Mouse (Mus musculus): ENCODE measurements around the gene Myog. TPM values are rescaled to one million over a fixed set of nuclear protein-coding genes. Genes with fewer than 3 reads are reported as not detected.
A peak's percentile ranks its signal among the peaks of the same experiment; 100 is the strongest.

Gene Myog
- polyA plus RNA-seq, 1 experiment from 2014 or later: 2.9 TPM

- no peak; the same call in 1 of the 2 replicates for ATAC-seq (ENCODE audit: low read depth)
- WGBS: 44% methylated on average over 20 of the region's 20 CpGs
These were observed 42.3 kb downstream of the Myog start for GRCm38 (mm10) chr1:134331879-134332635.

GRCm38 (mm10) chr1:134332770-134333271 is 43.0 kb downstream of the Myog start, which contains the start of gene Ppfia4:
Gene Ppfia4, minus strand, starts transcription at chr1:134332928.
- H3K4me2 ChIP-seq (ENCODE audit: low read depth, low read length): peak within 1 kb of the TSS; percentile 37; the same call in 1 of the 2 replicates

More at GRCm38 (mm10) chr1:134331879-134332635, 42.3 kb downstream of the Myog start:
- Histone ChIP-seq H3K4me1 (replicated peaks; ENCODE audit: control insufficient read depth, insufficient read depth, low read length) (peaks cover 12% of the 10 kb centered on the region), H3K27ac (ENCODE audit: low read length) (no peak overlapping the region), H3K9me3 (ENCODE audit: control insufficient read depth, low read length) (no peaks in the 10 kb centered on the region), H3K4me3 (ENCODE audit: low read length) (no peak overlapping the region), H3K36me3 (ENCODE audit: control insufficient read depth, insufficient read depth, low read length) (no peaks in the 10 kb centered on the region), H3K9ac (ENCODE audit: low read length) (no peak overlapping the region), H3K4me2 (ENCODE audit: low read depth, low read length) (peak overlapping the region; percentile 37; the same call in 1 of the 2 replicates), H3K27me3 (ENCODE audit: control insufficient read depth, insufficient read depth, low read depth, low read length) (no peaks in the 10 kb centered on the region)

DNA sequence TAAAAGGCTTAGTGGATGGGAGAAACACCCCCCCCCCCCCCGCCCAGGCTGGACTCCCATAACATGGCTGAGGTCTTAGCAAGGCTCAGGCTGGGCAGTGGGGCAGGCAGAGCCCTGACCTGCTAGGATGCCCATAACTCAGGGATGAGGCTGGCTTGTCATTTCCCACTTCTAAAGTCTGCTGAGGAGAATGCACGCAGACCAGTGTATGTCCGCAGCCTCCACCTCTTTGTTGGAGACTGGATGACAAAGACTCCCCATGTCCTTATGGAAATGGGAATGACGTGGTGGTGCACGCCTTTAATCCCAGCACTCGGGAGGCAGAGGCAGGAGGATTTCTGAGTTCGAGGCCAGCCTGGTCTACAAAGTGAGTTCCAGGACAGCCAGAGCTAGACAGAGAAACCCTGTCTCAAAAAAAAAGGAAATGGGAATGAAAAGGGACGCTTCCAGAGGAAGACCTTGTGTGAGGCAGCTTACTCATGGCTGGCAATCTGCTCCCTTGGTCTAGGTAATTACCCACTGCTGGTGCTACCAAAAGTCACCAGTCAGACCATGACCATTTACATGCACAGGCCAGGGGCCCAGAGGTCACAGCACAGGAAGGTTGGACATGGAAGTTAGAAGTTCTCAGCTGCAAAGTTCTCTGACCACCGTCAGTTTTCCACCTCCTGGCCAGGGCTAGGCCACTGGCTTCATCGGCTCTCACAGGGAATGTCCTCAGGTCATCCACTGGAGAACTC is 43.8 kb downstream of the Myog start:
- H3K4me3 ChIP-seq (ENCODE audit: low read length): no peak overlapping the region
- 87% methylated on average over 10 of the region's 10 CpGs for WGBS
- no peak for ATAC-seq (ENCODE audit: low read depth)
- no peaks in the 10 kb centered on the region for H3K27me3 ChIP-seq (ENCODE audit: control insufficient read depth, insufficient read depth, low read depth, low read length)
- no peak overlapping the region for H3K27ac ChIP-seq (ENCODE audit: low read length)
- no peak overlapping the region for H3K4me2 ChIP-seq (ENCODE audit: low read depth, low read length)
- no peaks in the 10 kb centered on the region for H3K9me3 ChIP-seq (ENCODE audit: control insufficient read depth, low read length)
- no peak overlapping the region for H3K9ac ChIP-seq (ENCODE audit: low read length)
- peaks cover 12% of the 10 kb centered on the region for H3K4me1 ChIP-seq (replicated peaks; ENCODE audit: control insufficient read depth, insufficient read depth, low read length)
- H3K36me3 ChIP-seq (ENCODE audit: control insufficient read depth, insufficient read depth, low read length): no peaks in the 10 kb centered on the region

More at GRCm38 (mm10) chr1:134332770-134333271, 43.0 kb downstream of the Myog start, which contains the start of gene Ppfia4:
- Histone ChIP-seq H3K27me3 (ENCODE audit: control insufficient read depth, insufficient read depth, low read depth, low read length) (no peaks in the 10 kb centered on the region), H3K9me3 (ENCODE audit: control insufficient read depth, low read length) (no peaks in the 10 kb centered on the region), H3K9ac (ENCODE audit: low read length) (no peak within 1 kb of the TSS), H3K27ac (ENCODE audit: low read length) (no peak within 1 kb of the TSS), H3K36me3 (ENCODE audit: control insufficient read depth, insufficient read depth, low read length) (no peaks in the 10 kb centered on the region), H3K4me1 (replicated peaks; ENCODE audit: control insufficient read depth, insufficient read depth, low read length) (peaks cover 12% of the 10 kb centered on the region), H3K4me3 (ENCODE audit: low read length) (no peak within 1 kb of the TSS)
- peak; percentile 84 for ATAC-seq (ENCODE audit: low read depth)
- WGBS: 27% methylated on average over 13 of the region's 13 CpGs

DNA sequence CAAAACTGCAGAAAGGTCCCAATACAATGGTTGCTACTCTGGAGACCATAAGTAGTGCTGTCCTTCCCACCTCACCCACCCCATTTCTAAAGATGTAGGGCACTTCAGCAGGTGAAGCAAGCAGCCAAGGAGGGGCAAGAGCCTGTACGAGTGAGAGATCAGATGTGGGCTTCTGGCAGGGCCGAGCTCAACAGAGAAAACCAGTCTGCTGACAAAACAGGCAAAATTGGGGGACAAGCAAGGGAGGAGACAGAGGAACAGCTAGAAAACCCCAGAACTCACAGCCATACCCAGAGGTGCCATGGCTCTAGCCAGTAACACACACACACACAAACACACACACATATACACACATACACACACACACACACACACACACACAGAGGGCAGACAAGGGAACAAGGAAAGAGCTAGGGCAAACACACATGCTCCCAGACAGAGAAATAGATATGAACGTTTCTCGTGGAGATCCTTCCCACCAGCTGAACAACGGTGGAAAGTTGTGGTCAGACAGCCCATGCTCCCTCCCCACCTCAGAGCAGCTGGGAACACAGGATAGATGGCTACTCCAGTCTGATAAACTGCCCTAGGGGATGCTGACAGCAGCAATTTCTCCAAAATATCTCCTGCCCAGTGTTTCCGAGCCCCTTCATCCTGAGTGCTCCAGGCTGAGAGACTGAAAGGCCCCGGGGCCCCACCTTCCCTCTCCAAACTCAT is 44.5 kb downstream of the Myog start:
- Histone ChIP-seq H3K9ac (ENCODE audit: low read length) (no peak overlapping the region), H3K27ac (ENCODE audit: low read length) (no peak overlapping the region)

DNA sequence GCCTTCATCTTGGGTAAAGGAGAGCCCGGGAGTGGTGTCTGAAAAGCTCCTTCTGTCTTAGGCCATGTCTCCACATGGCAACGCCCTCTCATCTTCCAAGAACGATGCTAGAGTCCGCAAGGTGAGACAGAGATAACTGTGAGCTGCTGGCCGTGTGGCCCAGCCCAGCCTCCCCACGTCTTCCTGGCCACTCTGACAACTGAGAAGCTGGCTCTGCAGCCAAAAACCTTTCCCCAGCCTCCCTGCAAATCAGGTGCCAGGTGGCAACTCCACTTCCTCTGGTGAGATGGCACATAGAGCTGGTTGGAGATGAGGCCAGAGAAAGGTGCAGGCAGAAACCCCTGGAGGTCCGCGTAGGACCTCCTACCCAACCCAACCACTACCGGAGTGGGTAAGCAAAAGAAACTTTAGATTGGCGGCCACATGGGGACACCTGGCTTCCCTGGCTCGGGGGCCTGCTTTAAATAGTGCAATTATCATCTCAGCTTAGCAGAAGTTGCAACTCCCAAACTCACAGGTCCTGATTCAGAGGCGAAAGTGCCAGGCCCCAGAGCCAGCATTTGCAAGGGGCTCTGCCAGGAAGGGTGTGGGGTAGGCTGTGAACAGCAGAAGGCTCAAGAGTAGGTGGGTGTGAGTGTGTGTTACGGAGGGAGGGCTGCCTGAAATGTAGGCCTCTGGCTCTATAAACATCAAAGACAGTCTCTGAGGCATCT is 45.6 kb downstream of the Myog start:
- no peaks in the 10 kb centered on the region for H3K27me3 ChIP-seq (ENCODE audit: control insufficient read depth, insufficient read depth, low read depth, low read length)
- H3K9me3 ChIP-seq (ENCODE audit: control insufficient read depth, low read length): no peaks in the 10 kb centered on the region
- no peak overlapping the region for H3K4me3 ChIP-seq (ENCODE audit: low read length)
- WGBS: 69% methylated on average over 13 of the region's 13 CpGs
- no peak for ATAC-seq (ENCODE audit: low read depth)
- no peak overlapping the region for H3K9ac ChIP-seq (ENCODE audit: low read length)
- no peak overlapping the region for H3K4me2 ChIP-seq (ENCODE audit: low read depth, low read length)
- H3K27ac ChIP-seq (ENCODE audit: low read length): no peak overlapping the region
- no peaks in the 10 kb centered on the region for H3K36me3 ChIP-seq (ENCODE audit: control insufficient read depth, insufficient read depth, low read length)
- H3K4me1 ChIP-seq (replicated peaks; ENCODE audit: control insufficient read depth, insufficient read depth, low read length): peaks cover 12% of the 10 kb centered on the region

More for the DNA sequence above, 44.5 kb downstream of the Myog start:
- no peak for ATAC-seq (ENCODE audit: low read depth)
- whole genome bisulfite sequencing: 56% methylated on average over 7 of the region's 7 CpGs
- no peaks in the 10 kb centered on the region for H3K36me3 ChIP-seq (ENCODE audit: control insufficient read depth, insufficient read depth, low read length)
- H3K4me1 ChIP-seq (replicated peaks; ENCODE audit: control insufficient read depth, insufficient read depth, low read length): peaks cover 12% of the 10 kb centered on the region
- H3K9me3 ChIP-seq (ENCODE audit: control insufficient read depth, low read length): no peaks in the 10 kb centered on the region
- no peak overlapping the region for H3K4me3 ChIP-seq (ENCODE audit: low read length)
- no peaks in the 10 kb centered on the region for H3K27me3 ChIP-seq (ENCODE audit: control insufficient read depth, insufficient read depth, low read depth, low read length)
- H3K4me2 ChIP-seq (ENCODE audit: low read depth, low read length): no peak overlapping the region

- no peak for ATAC-seq (ENCODE audit: low read depth)
- no peak overlapping the region for H3K4me3 ChIP-seq (ENCODE audit: low read length)
- no peak overlapping the region for H3K9ac ChIP-seq (ENCODE audit: low read length)
- H3K36me3 ChIP-seq (ENCODE audit: control insufficient read depth, insufficient read depth, low read length): no peaks in the 10 kb centered on the region
- H3K9me3 ChIP-seq (ENCODE audit: control insufficient read depth, low read length): no peaks in the 10 kb centered on the region
- no peak overlapping the region for H3K4me2 ChIP-seq (ENCODE audit: low read depth, low read length)
- H3K27me3 ChIP-seq (ENCODE audit: control insufficient read depth, insufficient read depth, low read depth, low read length): no peaks in the 10 kb centered on the region
- H3K27ac ChIP-seq (ENCODE audit: low read length): no peak overlapping the region
- 80% methylated on average over 12 of the region's 12 CpGs for WGBS
- peaks cover 12% of the 10 kb centered on the region for H3K4me1 ChIP-seq (replicated peaks; ENCODE audit: control insufficient read depth, insufficient read depth, low read length)
These were observed 46.4 kb downstream of the Myog start for GRCm38 (mm10) chr1:134335924-134336810.

DNA sequence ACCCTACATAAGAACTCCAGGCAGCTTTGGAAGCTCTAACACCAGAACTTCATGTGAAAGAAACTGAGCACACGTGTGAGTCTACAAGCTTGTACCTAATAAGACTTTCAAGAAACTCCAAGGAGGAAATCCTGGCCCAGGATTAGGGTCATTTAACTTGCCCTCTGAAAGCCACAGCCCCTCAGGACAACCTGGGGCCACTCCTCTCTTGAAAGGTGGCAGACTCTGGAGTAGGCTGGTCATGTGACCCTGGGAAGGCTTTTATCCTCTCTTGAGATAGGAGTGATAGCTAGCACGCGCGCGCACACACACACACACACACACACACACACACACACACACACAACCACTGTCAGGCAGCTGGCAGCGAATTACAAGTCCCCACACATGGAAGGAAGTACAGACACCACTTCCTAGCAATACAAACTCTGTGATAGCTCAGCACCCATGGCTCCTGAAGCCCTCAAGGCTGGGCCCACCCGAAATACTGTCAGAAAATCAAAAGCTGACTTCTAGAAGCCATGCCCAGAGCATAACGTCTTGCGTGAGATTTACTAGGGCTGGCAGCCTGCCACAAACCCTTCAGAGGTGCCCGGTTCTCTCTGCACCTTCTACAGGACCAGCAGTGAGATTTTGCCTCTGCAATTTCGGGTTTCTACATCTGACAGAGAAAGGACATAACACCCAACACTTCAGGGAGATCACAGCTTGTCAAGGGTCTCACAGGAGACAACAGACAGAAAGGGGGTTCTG is 47.3 kb downstream of the Myog start:
- H3K4me2 ChIP-seq (ENCODE audit: low read depth, low read length): no peak overlapping the region
- no peak overlapping the region for H3K4me3 ChIP-seq (ENCODE audit: low read length)
- no peaks in the 10 kb centered on the region for H3K36me3 ChIP-seq (ENCODE audit: control insufficient read depth, insufficient read depth, low read length)
- H3K9me3 ChIP-seq (ENCODE audit: control insufficient read depth, low read length): no peaks in the 10 kb centered on the region
- no peaks in the 10 kb centered on the region for H3K27me3 ChIP-seq (ENCODE audit: control insufficient read depth, insufficient read depth, low read depth, low read length)
- H3K9ac ChIP-seq (ENCODE audit: low read length): no peak overlapping the region
- H3K4me1 ChIP-seq (replicated peaks; ENCODE audit: control insufficient read depth, insufficient read depth, low read length): peaks cover 10% of the 10 kb centered on the region
- no peak for ATAC-seq (ENCODE audit: low read depth)
- H3K27ac ChIP-seq (ENCODE audit: low read length): no peak overlapping the region
- 64% methylated on average over 11 of the region's 11 CpGs for WGBS
